Mouse (Mus musculus) hindbrain, embryonic 14.5 days (tissue): Measurements from ENCODE around the gene Rps6kb2. TPM values are rescaled to one million over a fixed set of nuclear protein-coding genes. Genes with fewer than 3 reads are reported as not detected.
"Not testable (repeated sequence)": the region's sequence is repeated elsewhere in the genome, so short reads cannot be mapped to it uniquely, and the experiment has no call there.

Experiments used
- ATAC-seq: fragments of 200-750 bp; cut with Nextera tagmentation; 2 replicates; pipeline ENCODE4 v1.8.0; 2017; ENCODE audit warnings: moderate number of reproducible peaks, mild to moderate bottlenecking, moderate TSS enrichment, moderate library complexity; ENCODE audit not compliant: low FRiP score
- DNase-seq: peaks from one replicate; pipeline ENCODE4 v3.0.0-alpha.2; 2015; ENCODE audit warnings: low spot score
- H3K27ac ChIP-seq: fragments of 300-500 bp; sonication (generic); 2 replicates; pipeline ENCODE4 v1.5.1; 2014; ENCODE audit warnings: mild to moderate bottlenecking, moderate library complexity
- H3K27me3 ChIP-seq: fragments of 300-500 bp; sonication (generic); 2 replicates; pipeline ENCODE4 v1.6.1; 2014; ENCODE audit warnings: mild to moderate bottlenecking, low read length, mixed read lengths; ENCODE audit not compliant: control insufficient read depth, insufficient read depth
- H3K36me3 ChIP-seq: fragments of 300-500 bp; sonication (generic); replicated peaks from 2 replicates; pipeline ENCODE4 v1.6.1; 2014; ENCODE audit not compliant: control insufficient read depth, insufficient read depth
- H3K4me1 ChIP-seq: fragments of 300-500 bp; sonication (generic); replicated peaks from 2 replicates; pipeline ENCODE4 v1.6.1; 2014; ENCODE audit warnings: antibody characterized with exemption, low read length, mixed read lengths; ENCODE audit not compliant: control insufficient read depth, insufficient read depth
- H3K4me2 ChIP-seq: fragments of 300-500 bp; sonication (generic); replicated peaks from 2 replicates; pipeline ENCODE4 v1.6.1; 2014; ENCODE audit warnings: mild to moderate bottlenecking, moderate library complexity
- H3K4me3 ChIP-seq: fragments of 300-500 bp; sonication (generic); replicated peaks from 2 replicates; pipeline ENCODE4 v1.5.1; 2014; ENCODE audit warnings: mild to moderate bottlenecking, low read length
- H3K9ac ChIP-seq: fragments of 300-500 bp; sonication (generic); 2 replicates; pipeline ENCODE4 v1.6.1; 2014
- H3K9me3 ChIP-seq: fragments of 300-500 bp; sonication (generic); 2 replicates; pipeline ENCODE4 v1.6.1; 2016; ENCODE audit warnings: low read length; ENCODE audit not compliant: control insufficient read depth
- WGBS: fragments of 180-500 bp; shearing (Covaris S2); extraction: QIAGEN DNeasy Blood & Tissue Kit; methylation state at CpG from one replicate; pipeline ENCODE4 v1.1.7; 2014; 5-methylcytosine and 5-hydroxymethylcytosine counted together
- polyA plus RNA-seq: library from polyadenylated mRNA; unstranded; fragments of >200 nt; fragmentation: Nextera tagmentation; extraction: Ambion mirVana; gene quantifications from 2 replicates; pipeline ENCODE4 v1.2.1, GENCODE M21; 2014

Gene Rps6kb2
- polyA plus RNA-seq, 1 experiment from 2014 or later, result 39.7 TPM

DNA sequence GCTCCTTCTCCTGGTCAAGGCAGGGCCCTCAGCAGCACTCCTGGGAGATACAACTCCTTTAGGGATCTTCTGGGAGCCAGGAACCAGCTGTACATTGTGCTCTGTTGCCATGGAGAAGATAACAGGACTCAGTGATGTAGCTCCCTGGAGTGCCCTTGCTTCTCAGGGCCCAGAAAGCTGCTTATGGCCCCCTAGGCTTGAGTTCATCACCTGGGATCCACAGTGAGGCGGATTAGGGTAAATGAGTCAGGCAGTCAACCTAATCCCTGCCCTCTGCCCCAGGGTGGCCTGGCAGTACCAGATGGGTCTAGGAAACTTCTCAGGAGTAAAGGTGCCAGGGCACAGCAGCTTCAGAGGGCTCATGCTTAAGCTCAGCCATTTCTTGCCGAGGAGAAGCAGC, 23.7 kb downstream of the Rps6kb2 start, which contains the start of gene Gpr152:
Gene Gpr152 (plus strand): TSS at position 342 of the 400 bp plus-strand sequence.
- Histone ChIP-seq H3K9me3 (no peaks in the 10 kb centered on the region), H3K27ac (no peak within 1 kb of the TSS), H3K27me3 (no peaks in the 10 kb centered on the region), H3K4me1 (no peaks in the 10 kb centered on the region), H3K9ac (no peak within 1 kb of the TSS), H3K4me2 (no peak within 1 kb of the TSS), H3K4me3 (no peak within 1 kb of the TSS), H3K36me3 (no peaks in the 10 kb centered on the region)
- WGBS, result 75% methylated on average over 2 of the region's 2 CpGs
- DNase-seq, result no peak
- no peak for ATAC-seq

DNA sequence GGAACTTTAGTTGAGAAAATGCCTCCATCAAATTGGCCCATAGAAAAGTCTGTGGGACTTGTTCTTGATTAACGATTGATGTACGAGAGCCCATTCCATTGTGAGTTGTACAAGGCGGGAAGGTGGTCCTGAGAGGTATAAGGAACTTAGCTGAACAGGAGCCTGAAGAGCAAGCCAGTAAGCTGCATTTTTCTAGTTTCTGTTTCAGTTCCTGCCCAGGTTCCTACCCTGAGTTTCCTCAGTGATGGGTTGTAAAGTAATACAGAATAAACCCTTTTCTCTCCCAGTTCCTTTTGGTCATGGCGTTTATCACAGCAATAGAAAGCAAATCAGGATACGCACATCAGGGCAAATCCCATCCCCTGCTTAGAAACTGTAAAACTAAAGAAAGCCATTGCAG, 25.2 kb downstream of the Rps6kb2 start:
- no peaks in the 10 kb centered on the region for H3K27me3 ChIP-seq
- H3K27ac ChIP-seq, result no peak overlapping the region
- no peak overlapping the region for H3K4me3 ChIP-seq
- H3K4me1 ChIP-seq, result no peaks in the 10 kb centered on the region
- 81% methylated on average over 5 of the region's 5 CpGs for WGBS
- H3K36me3 ChIP-seq, result peaks cover 7% of the 10 kb centered on the region
- ATAC-seq, result no peak
- no peak for DNase-seq
- no peaks in the 10 kb centered on the region for H3K9me3 ChIP-seq
- H3K9ac ChIP-seq, result no peak overlapping the region
- no peak overlapping the region for H3K4me2 ChIP-seq

DNA sequence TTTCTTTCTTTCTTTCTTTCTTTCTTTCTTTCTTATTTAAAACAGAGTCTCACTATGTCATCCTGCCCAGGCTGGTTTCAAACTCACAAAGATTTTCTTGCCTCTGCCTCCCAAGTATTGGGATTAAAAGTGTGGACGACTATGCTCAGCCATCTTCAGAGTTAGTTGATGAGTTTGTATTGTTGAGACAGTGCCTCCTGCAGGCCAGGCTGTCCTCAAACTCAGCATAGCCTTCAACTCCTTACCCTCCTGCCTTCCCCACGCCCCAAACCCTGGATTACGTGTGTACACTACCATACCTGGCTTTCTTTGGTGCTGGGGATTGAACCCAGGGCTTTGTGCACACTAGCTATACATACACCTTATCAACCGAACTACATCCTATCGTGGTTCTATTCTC, 26.7 kb downstream of the Rps6kb2 start:
- H3K4me1 ChIP-seq, result no peaks in the 10 kb centered on the region
- peaks cover 22% of the 10 kb centered on the region for H3K36me3 ChIP-seq
- no peaks in the 10 kb centered on the region for H3K27me3 ChIP-seq
- no peak overlapping the region for H3K4me2 ChIP-seq
- ATAC-seq, result no peak
- no peak for DNase-seq
- no peak overlapping the region for H3K9ac ChIP-seq
- WGBS, result 77% methylated on average over 5 of the region's 5 CpGs
- no peaks in the 10 kb centered on the region for H3K9me3 ChIP-seq
- no peak overlapping the region for H3K27ac ChIP-seq
- no peak overlapping the region for H3K4me3 ChIP-seq

DNA sequence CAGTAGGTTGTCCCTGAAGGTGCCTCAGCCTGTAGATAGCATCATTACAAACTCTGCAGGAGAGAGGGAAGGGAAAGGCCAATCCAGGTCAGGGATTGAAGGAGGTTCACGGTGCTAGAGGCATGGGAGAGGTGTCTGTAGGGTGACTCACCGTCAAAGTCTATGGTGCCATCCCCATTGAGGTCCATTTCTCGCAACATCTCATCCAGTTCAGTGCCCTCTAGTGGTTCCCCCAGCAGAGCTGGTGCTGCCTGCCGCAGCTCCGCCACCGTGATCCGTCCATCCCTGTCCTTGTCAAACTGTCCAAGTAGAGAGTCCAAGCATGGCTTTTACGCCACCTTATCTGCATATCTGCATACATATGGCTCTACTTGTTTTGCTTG, 27.2 kb downstream of the Rps6kb2 start:
- not testable (repeated sequence) for H3K4me3 ChIP-seq

DNA sequence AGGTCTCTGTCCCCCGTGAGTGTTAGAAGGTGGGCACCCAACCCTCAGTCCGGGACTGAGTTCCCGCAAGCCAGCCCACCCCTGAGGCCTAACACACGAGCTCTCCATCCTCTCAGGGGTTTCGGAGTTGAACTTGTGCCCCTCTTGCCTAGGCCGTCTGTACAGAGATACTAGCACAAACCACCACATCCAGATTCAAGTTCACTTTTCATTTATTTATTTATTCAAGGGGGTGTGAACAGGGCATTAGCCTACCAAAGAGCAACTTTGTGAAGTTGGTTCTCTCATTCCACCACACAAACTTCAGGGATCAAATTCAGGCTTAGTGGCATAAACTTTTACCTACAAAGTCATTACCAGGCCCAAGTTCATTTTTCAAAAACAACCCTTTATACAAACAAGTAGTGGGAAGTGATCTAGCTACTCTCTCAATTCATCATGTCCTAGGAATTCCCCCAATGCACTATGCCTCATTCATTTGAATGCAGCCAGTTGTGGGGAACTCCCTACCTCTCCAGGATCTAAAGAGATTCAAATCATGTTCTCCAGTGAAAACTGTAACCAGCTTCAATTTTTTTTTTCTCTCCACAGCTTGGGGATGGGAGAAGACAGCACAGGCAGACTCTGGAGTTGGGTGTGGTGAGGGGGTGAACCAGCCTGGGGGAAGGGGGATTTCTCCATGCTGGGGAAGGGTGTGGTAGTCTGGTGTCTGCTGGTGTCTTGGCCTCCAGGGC, 27.8 kb downstream of the Rps6kb2 start:
- ATAC-seq, DNase-seq, H3K27me3 ChIP-seq, H3K4me3 ChIP-seq, H3K4me2 ChIP-seq, H3K9me3 ChIP-seq, H3K4me1 ChIP-seq, H3K9ac ChIP-seq, H3K27ac ChIP-seq: not testable (repeated sequence)
- WGBS, result 89% methylated on average over 6 of the region's 6 CpGs
- H3K36me3 ChIP-seq, result peaks cover 28% of the 10 kb centered on the region

More for the DNA sequence above, 27.2 kb downstream of the Rps6kb2 start:
- 28% methylated on average over 8 of the region's 8 CpGs for WGBS
- ATAC-seq, H3K9me3 ChIP-seq, H3K4me2 ChIP-seq, H3K4me1 ChIP-seq, H3K9ac ChIP-seq, DNase-seq, H3K27me3 ChIP-seq, H3K27ac ChIP-seq: not testable (repeated sequence)
- peaks cover 27% of the 10 kb centered on the region for H3K36me3 ChIP-seq

DNA sequence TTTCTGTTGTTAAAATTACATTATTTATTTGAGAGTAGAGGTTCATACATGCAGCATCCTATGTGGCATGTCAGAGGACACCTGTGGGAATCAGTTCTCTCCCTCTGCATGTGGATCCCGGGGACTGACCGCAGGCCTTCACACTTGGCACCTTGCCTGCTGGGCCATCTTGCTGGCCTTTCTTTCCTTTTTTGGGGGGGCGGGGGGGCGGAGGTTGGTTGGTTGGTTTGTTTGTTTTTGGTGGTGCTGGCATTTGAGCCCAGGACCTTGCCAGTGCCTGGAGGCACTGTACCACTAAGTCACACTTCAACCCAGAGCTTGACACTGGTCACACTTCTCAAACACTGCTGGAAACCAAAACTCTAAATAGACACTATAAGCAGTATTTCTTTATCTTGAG, 28.8 kb downstream of the Rps6kb2 start:
- 95% methylated on average over 4 of the region's 4 CpGs for WGBS
- ATAC-seq, result no peak

DNA sequence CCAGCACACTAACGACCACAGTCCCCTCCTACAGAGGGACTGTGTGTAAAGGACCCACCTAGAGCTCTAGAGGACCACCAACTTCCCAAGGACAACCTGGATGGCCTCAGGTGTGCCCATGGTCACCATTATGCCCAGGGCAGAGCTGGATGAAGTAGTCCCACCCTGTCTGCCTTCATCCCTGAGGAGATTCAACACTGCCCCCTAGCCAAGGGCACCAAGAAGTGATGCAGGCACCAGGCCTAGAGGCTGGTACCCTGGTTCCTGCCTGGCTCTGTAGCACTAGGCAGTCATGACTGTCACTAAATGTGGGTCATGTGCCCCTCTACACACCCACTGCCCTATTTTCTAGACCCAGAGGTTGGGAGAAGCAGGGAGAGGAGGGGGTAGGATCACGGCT, 31.4 kb downstream of the Rps6kb2 start:
- peaks cover 10% of the 10 kb centered on the region for H3K4me1 ChIP-seq
- no peak for ATAC-seq
- WGBS, result 84% methylated on average over 2 of the region's 2 CpGs
- H3K9ac ChIP-seq, result no peak overlapping the region
- H3K4me3 ChIP-seq, result no peak overlapping the region
- peaks cover 55% of the 10 kb centered on the region for H3K36me3 ChIP-seq
- H3K27ac ChIP-seq, result no peak overlapping the region
- H3K27me3 ChIP-seq, result no peaks in the 10 kb centered on the region
- no peak overlapping the region for H3K4me2 ChIP-seq
- DNase-seq, result no peak
- H3K9me3 ChIP-seq, result no peaks in the 10 kb centered on the region

More for the DNA sequence above, 28.8 kb downstream of the Rps6kb2 start:
- H3K36me3 ChIP-seq, result peaks cover 37% of the 10 kb centered on the region
- no peaks in the 10 kb centered on the region for H3K9me3 ChIP-seq
- H3K9ac ChIP-seq, result no peak overlapping the region
- no peaks in the 10 kb centered on the region for H3K27me3 ChIP-seq
- no peak overlapping the region for H3K4me3 ChIP-seq
- H3K4me2 ChIP-seq, result no peak overlapping the region
- no peak for DNase-seq
- H3K27ac ChIP-seq, result no peak overlapping the region
- H3K4me1 ChIP-seq, result no peaks in the 10 kb centered on the region

DNA sequence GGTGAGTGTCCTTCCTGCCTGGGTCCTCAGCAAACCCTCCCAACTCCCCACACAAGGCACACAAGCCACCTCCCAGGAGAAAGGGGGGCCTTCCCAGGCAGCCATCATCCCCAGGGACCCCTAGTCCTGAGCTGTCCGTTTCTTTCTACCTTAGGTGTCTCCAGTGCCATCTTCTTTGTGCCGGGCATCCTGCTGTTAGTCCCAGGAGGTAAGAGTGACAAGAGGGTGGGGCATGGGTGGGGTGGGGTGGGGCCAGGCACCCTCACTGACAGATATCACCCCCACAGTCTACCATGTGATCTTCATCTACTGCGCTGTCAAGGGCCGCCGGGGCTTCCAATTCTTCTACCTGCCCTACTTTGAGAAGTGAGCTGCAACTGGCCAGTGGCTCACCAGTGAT, 32.1 kb downstream of the Rps6kb2 start:
- DNase-seq (no peak), ATAC-seq (no peak)
- peaks cover 55% of the 10 kb centered on the region for H3K36me3 ChIP-seq
- H3K9me3 ChIP-seq, result no peaks in the 10 kb centered on the region
- no peaks in the 10 kb centered on the region for H3K27me3 ChIP-seq
- H3K27ac ChIP-seq, result no peak overlapping the region
- no peak overlapping the region for H3K4me3 ChIP-seq
- no peak overlapping the region for H3K4me2 ChIP-seq
- peaks cover 15% of the 10 kb centered on the region for H3K4me1 ChIP-seq
- WGBS, result 93% methylated on average over 5 of the region's 5 CpGs
- no peak overlapping the region for H3K9ac ChIP-seq

DNA sequence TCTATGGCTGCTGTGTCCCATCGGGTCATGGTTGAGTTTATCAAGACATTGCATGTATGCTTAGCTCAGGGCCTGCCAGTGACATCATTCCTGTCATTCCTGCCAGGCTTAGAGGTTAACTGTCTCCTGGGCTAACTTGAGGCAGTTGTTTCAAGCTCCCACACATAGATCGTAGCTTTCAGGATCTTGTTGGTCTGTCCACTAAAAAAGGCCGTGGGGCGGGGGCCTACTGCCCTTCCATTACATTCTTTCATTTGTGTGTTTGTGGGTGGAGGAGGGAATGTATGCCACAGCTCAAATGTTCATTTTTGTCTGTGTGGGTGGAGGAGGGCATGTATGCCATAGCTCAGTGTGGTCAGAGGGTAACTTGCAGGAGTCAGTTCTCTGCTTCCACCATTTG, 33.0 kb downstream of the Rps6kb2 start:
- 90% methylated on average over 4 of the region's 4 CpGs for WGBS
- H3K27me3 ChIP-seq, result no peaks in the 10 kb centered on the region
- peaks cover 55% of the 10 kb centered on the region for H3K36me3 ChIP-seq
- H3K9me3 ChIP-seq, result no peaks in the 10 kb centered on the region
- DNase-seq (no peak), ATAC-seq (no peak)
- no peak overlapping the region for H3K9ac ChIP-seq
- no peak overlapping the region for H3K4me2 ChIP-seq
- no peak overlapping the region for H3K4me3 ChIP-seq
- peaks cover 15% of the 10 kb centered on the region for H3K4me1 ChIP-seq
- H3K27ac ChIP-seq, result no peak overlapping the region

DNA sequence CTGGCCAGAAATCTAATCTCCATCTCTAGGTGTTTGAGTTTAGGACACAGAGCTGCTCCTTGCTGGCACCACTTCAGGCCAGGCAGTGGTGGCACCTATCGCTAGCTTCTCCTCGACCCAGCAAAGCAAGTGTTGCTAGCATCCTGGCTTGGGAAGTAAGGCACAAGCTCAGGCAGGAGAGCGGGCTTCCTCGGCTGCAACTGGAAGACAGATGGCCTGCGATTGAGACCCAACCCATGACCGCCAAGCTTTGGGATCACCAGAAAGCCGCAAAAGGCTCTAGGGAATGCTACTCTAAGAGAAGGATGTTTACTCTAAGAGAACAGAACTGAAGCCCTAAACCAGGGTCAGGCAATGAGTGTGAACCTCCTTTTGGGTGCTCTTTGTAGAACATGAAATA, 33.7 kb downstream of the Rps6kb2 start:
- Histone ChIP-seq H3K4me3 (no peak overlapping the region), H3K9me3 (no peaks in the 10 kb centered on the region), H3K4me1 (peaks cover 15% of the 10 kb centered on the region), H3K4me2 (no peak overlapping the region), H3K27me3 (no peaks in the 10 kb centered on the region), H3K36me3 (peaks cover 55% of the 10 kb centered on the region), H3K9ac (no peak overlapping the region), H3K27ac (no peak overlapping the region)
- ATAC-seq, result no peak
- DNase-seq, result no peak
- 94% methylated on average over 7 of the region's 7 CpGs for WGBS
